Mouse (Mus musculus) liver, embryonic 15.5 days (tissue): Measurements from ENCODE around the gene Nup98. TPM values are rescaled to one million over a fixed set of nuclear protein-coding genes. Genes with fewer than 3 reads are reported as not detected.

Experiments
- ATAC-seq: fragments of 200-750 bp; cut with Nextera tagmentation; 2 replicates; pipeline ENCODE4 v1.8.0; 2017; ENCODE audit warnings: moderate number of reproducible peaks, mild to moderate bottlenecking, moderate library complexity; ENCODE audit not compliant: insufficient read depth
- H3K27ac ChIP-seq: fragments of 300-500 bp; sonication (generic); replicated peaks from 2 replicates; pipeline ENCODE4 v1.5.1; 2015; ENCODE audit warnings: mild to moderate bottlenecking, inconsistent platforms
- H3K27me3 ChIP-seq: fragments of 300-500 bp; sonication (generic); 2 replicates; pipeline ENCODE4 v1.6.1; 2015; ENCODE audit warnings: mild to moderate bottlenecking, inconsistent platforms
- H3K36me3 ChIP-seq: fragments of 300-500 bp; sonication (generic); replicated peaks from 2 replicates; pipeline ENCODE4 v1.6.1; 2015; ENCODE audit warnings: moderate library complexity, mild to moderate bottlenecking, inconsistent platforms
- H3K4me1 ChIP-seq: fragments of 300-500 bp; sonication (generic); replicated peaks from 2 replicates; pipeline ENCODE4 v1.6.1; 2015; ENCODE audit warnings: inconsistent platforms
- H3K4me2 ChIP-seq: fragments of 300-500 bp; sonication (generic); 2 replicates; pipeline ENCODE4 v1.6.1; 2015; ENCODE audit warnings: moderate library complexity, mild to moderate bottlenecking, inconsistent platforms
- H3K4me3 ChIP-seq: fragments of 300-500 bp; sonication (generic); replicated peaks from 2 replicates; pipeline ENCODE4 v1.5.1; 2015; ENCODE audit warnings: mild to moderate bottlenecking, inconsistent platforms
- H3K9ac ChIP-seq: fragments of 300-500 bp; sonication (generic); 2 replicates; pipeline ENCODE4 v1.6.1; 2015; ENCODE audit warnings: moderate library complexity, mild to moderate bottlenecking, inconsistent platforms
- H3K9me3 ChIP-seq: fragments of 300-500 bp; sonication (generic); replicated peaks from 2 replicates; pipeline ENCODE4 v1.6.1; 2016; ENCODE audit warnings: inconsistent platforms
- WGBS: fragments of 180-500 bp; shearing (Covaris S2); methylation state at CpG from one replicate; pipeline ENCODE4 v1.1.7; 2015; ENCODE audit warnings: mixed read lengths; ENCODE audit not compliant: insufficient replicate concordance; 5-methylcytosine and 5-hydroxymethylcytosine counted together
- polyA plus RNA-seq: library from polyadenylated mRNA; unstranded; fragments of >200 nt; fragmentation: Nextera tagmentation; extraction: Ambion mirVana; gene quantifications from 2 replicates; pipeline ENCODE4 v1.2.1, GENCODE M21; 2015

Nup98 gene
- polyA plus RNA-seq, 1 experiment from 2014 or later = 13.4 TPM

GRCm38 (mm10) chr7:102228049-102228670, 18.2 kb upstream of the Nup98 start:
- H3K36me3 ChIP-seq = 0 out of 2 replicates have a peak, but pooled peaks cover 6% of the 10 kb centered on the region
- no peaks in the 10 kb centered on the region for H3K9me3 ChIP-seq
- no peak overlapping the region for H3K27ac ChIP-seq
- no peak overlapping the region for H3K4me3 ChIP-seq
- no peak for ATAC-seq
- no peak overlapping the region for H3K4me2 ChIP-seq
- H3K4me1 ChIP-seq = peaks cover 15% of the 10 kb centered on the region
- no peaks in the 10 kb centered on the region for H3K27me3 ChIP-seq
- no peak overlapping the region for H3K9ac ChIP-seq
- 70% methylated on average over 4 of the region's 4 CpGs for WGBS

- ATAC-seq = no peak
- Histone ChIP-seq H3K27me3 (no peaks in the 10 kb centered on the region), H3K9me3 (no peaks in the 10 kb centered on the region), H3K4me1 (peaks cover 24% of the 10 kb centered on the region), H3K36me3 (0 out of 2 replicates have a peak, but pooled peaks cover 6% of the 10 kb centered on the region), H3K4me2 (no peak overlapping the region), H3K9ac (no peak overlapping the region), H3K27ac (no peak overlapping the region), H3K4me3 (no peak overlapping the region)
- WGBS = 72% methylated on average over 6 of the region's 6 CpGs
These were observed 16.1 kb upstream of the Nup98 start for GRCm38 (mm10) chr7:102226051-102226450.

- H3K4me1 ChIP-seq = peaks cover 24% of the 10 kb centered on the region
- no peaks in the 10 kb centered on the region for H3K9me3 ChIP-seq
- no peak overlapping the region for H3K27ac ChIP-seq
- H3K9ac ChIP-seq = no peak overlapping the region
- H3K4me3 ChIP-seq = no peak overlapping the region
- 63% methylated on average over 5 of the region's 5 CpGs for WGBS
- H3K27me3 ChIP-seq = no peaks in the 10 kb centered on the region
- peak overlapping the region; percentile 84 for H3K4me2 ChIP-seq
- H3K36me3 ChIP-seq = 0 out of 2 replicates have a peak, but pooled peaks cover 6% of the 10 kb centered on the region
- ATAC-seq = no peak
These were observed 14.1 kb upstream of the Nup98 start for GRCm38 (mm10) chr7:102223883-102224738.

- Histone ChIP-seq H3K27me3 (no peaks in the 10 kb centered on the region), H3K27ac (peak overlapping the region; percentile 46), H3K9ac (peak overlapping the region; percentile 46), H3K4me3 (peak overlapping the region; percentile 64), H3K4me2 (peak overlapping the region; percentile 84), H3K36me3 (0 out of 2 replicates have a peak, but pooled peaks cover 1% of the 10 kb centered on the region), H3K9me3 (no peaks in the 10 kb centered on the region), H3K4me1 (peaks cover 24% of the 10 kb centered on the region)
- peak; percentile 78 for ATAC-seq
- WGBS = 3% methylated on average over 31 of the region's 31 CpGs
These were observed 13.0 kb upstream of the Nup98 start for GRCm38 (mm10) chr7:102222830-102223556.

- peak overlapping the region; percentile 64 for H3K4me3 ChIP-seq
- under 1% methylated on average over 10 of the region's 13 CpGs for WGBS
- ATAC-seq = peak; percentile 58
- peak overlapping the region; percentile 46 for H3K27ac ChIP-seq
- H3K4me1 ChIP-seq = peaks cover 24% of the 10 kb centered on the region
- peak overlapping the region; percentile 84 for H3K4me2 ChIP-seq
- H3K36me3 ChIP-seq = no peaks in the 10 kb centered on the region
- H3K9ac ChIP-seq = peak overlapping the region; percentile 46; the same call in 1 of the 2 replicates
- no peaks in the 10 kb centered on the region for H3K9me3 ChIP-seq
- no peaks in the 10 kb centered on the region for H3K27me3 ChIP-seq
These were observed 12.4 kb upstream of the Nup98 start for GRCm38 (mm10) chr7:102222336-102222735.

- peak overlapping the region; percentile 84 for H3K4me2 ChIP-seq
- WGBS = 33% methylated on average over 1 of the region's 1 CpGs
- H3K4me3 ChIP-seq = peak overlapping the region; percentile 64; the same call in 1 of the 2 replicates
These were observed 11.9 kb upstream of the Nup98 start for GRCm38 (mm10) chr7:102221899-102222298.

GRCm38 (mm10) chr7:102211071-102211470, 1.1 kb upstream of the Nup98 start:
- no peaks in the 10 kb centered on the region for H3K9me3 ChIP-seq
- no peaks in the 10 kb centered on the region for H3K36me3 ChIP-seq
- peak overlapping the region; percentile 85 for H3K4me2 ChIP-seq
- H3K27ac ChIP-seq = peak overlapping the region; percentile 90
- ATAC-seq = no peak
- 53% methylated on average over 3 of the region's 3 CpGs for WGBS
- peak overlapping the region; percentile 72 for H3K9ac ChIP-seq
- H3K4me3 ChIP-seq = peak overlapping the region; percentile 91
- peaks cover 29% of the 10 kb centered on the region for H3K4me1 ChIP-seq
- H3K27me3 ChIP-seq = no peaks in the 10 kb centered on the region

More at GRCm38 (mm10) chr7:102221899-102222298, 11.9 kb upstream of the Nup98 start:
- no peak for ATAC-seq
- H3K27me3 ChIP-seq = no peaks in the 10 kb centered on the region
- H3K36me3 ChIP-seq = no peaks in the 10 kb centered on the region
- H3K4me1 ChIP-seq = peaks cover 24% of the 10 kb centered on the region
- no peak overlapping the region for H3K27ac ChIP-seq
- no peak overlapping the region for H3K9ac ChIP-seq
- no peaks in the 10 kb centered on the region for H3K9me3 ChIP-seq

GRCm38 (mm10) chr7:102208806-102209363, 1.1 kb downstream of the Nup98 start:
- H3K9ac ChIP-seq = peak overlapping the region; percentile 81
- no peaks in the 10 kb centered on the region for H3K27me3 ChIP-seq
- peak overlapping the region; percentile 78 for H3K4me2 ChIP-seq
- H3K27ac ChIP-seq = peak overlapping the region; percentile 90; the same call in 1 of the 2 replicates
- no peaks in the 10 kb centered on the region for H3K9me3 ChIP-seq
- H3K36me3 ChIP-seq = 0 out of 2 replicates have a peak, but pooled peaks cover 6% of the 10 kb centered on the region
- no peak for ATAC-seq
- peaks cover 47% of the 10 kb centered on the region for H3K4me1 ChIP-seq
- peak overlapping the region; percentile 91 for H3K4me3 ChIP-seq
- 35% methylated on average over 4 of the region's 4 CpGs for WGBS

- H3K27me3 ChIP-seq = no peaks in the 10 kb centered on the region
- H3K9ac ChIP-seq = no peak overlapping the region
- H3K36me3 ChIP-seq = 0 out of 2 replicates have a peak, but pooled peaks cover 7% of the 10 kb centered on the region
- H3K4me1 ChIP-seq = peaks cover 50% of the 10 kb centered on the region
- 0 out of 2 replicates have a peak overlapping the region, but pooled peaks have one; percentile 2 for H3K4me3 ChIP-seq
- H3K4me2 ChIP-seq = peak overlapping the region; percentile 38
- no peaks in the 10 kb centered on the region for H3K9me3 ChIP-seq
- no peak for ATAC-seq
- H3K27ac ChIP-seq = peak overlapping the region; percentile 51; the same call in 1 of the 2 replicates
- 19% methylated on average over 1 of the region's 1 CpGs for WGBS
These were observed 4.3 kb downstream of the Nup98 start for GRCm38 (mm10) chr7:102205646-102206045.

GRCm38 (mm10) chr7:102204296-102204857, 5.6 kb downstream of the Nup98 start:
- 74% methylated on average over 3 of the region's 3 CpGs for WGBS
- ATAC-seq = no peak
- Histone ChIP-seq H3K4me1 (peaks cover 54% of the 10 kb centered on the region), H3K9me3 (no peaks in the 10 kb centered on the region), H3K9ac (no peak overlapping the region), H3K27ac (0 out of 2 replicates have a peak overlapping the region, but pooled peaks have one; percentile 7), H3K27me3 (no peaks in the 10 kb centered on the region), H3K4me3 (no peak overlapping the region), H3K4me2 (no peak overlapping the region), H3K36me3 (0 out of 2 replicates have a peak, but pooled peaks cover 7% of the 10 kb centered on the region)
